11 mouse cellular contexts compared by ENCODE assay signal in the genomic region with DNA sequence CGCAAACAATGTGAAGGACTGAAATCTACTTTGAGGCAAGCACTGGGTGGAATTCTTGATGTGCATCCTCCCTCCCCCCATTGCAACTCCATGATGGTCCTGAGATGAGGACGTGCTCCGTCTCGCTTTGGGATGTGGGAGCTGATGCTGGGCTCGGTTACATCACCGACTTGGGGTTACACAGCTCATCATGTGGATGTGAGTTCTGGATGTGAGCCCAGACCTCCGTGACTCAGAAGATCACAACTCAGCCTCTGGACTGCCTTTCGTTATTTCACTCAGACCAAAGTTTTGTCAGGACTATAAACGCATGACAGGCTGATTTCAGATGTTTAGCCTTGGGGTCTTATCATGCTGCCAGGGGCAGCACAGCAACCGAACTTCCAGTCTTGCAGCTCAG. TPM values are rescaled to one million over a fixed set of nuclear protein-coding genes. Genes with fewer than 3 reads are reported as not detected.
A peak's percentile ranks its signal among the peaks of the same experiment; 100 is the strongest.
DNase-seq lines count a peak whose midpoint lies in the region; ATAC-seq and TF ChIP-seq lines count a peak whose summit lies in the region.
"Had no signal": no experiment of that assay in that cellular context is flagged by ENCODE, and none has a peak within 500 bp of the region (broad histone marks: within the 10 kb centered on the region; RNA-seq: fewer than 3 reads in every experiment).

No protein-coding gene starts in this region.

- WGBS in hindbrain, embryonic 11.5 days: 89% methylated on average over 10 of the region's 10 CpGs

- peaks cover 1% of the 10 kb centered on the region for H3K27me3 ChIP-seq in megakaryocyte, embryonic 14.5 days (replicated peaks)
- H3K27me3 ChIP-seq in hindbrain, embryonic 11.5 days (ENCODE audit: control insufficient read depth, insufficient read depth, low read length): no peaks in the 10 kb centered on the region

- peaks cover 36% of the 10 kb centered on the region for H3K36me3 ChIP-seq in megakaryocyte, embryonic 14.5 days (replicated peaks; ENCODE audit: low read length)
- H3K36me3 ChIP-seq in hindbrain, embryonic 11.5 days (ENCODE audit: control insufficient read depth, insufficient read depth, low read length): no peaks in the 10 kb centered on the region
- H3K36me3 ChIP-seq: G1E had no signal

- no peak overlapping the region for H3K9ac ChIP-seq in hindbrain, embryonic 11.5 days (ENCODE audit: low read depth, low read length)
- H3K9ac ChIP-seq: liver, embryonic 14.5 days had no signal

- intact Hi-C loops in left cerebral cortex, postnatal 25 days (cut with DNase I): no loop called here

- no peak for TF ChIP-seq POLR2A in bone marrow macrophage, adult 2 months (IDR thresholded peaks at IDR 0.05; ENCODE audit: borderline replicate concordance, low read depth, low read length)

- H3K9me3 ChIP-seq in megakaryocyte, embryonic 14.5 days: no peaks in the 10 kb centered on the region
- no peaks in the 10 kb centered on the region for H3K9me3 ChIP-seq in hindbrain, embryonic 11.5 days (ENCODE audit: control insufficient read depth, low read length)
- H3K9me3 ChIP-seq: G1E had no signal

- H3K4me2 ChIP-seq in hindbrain, embryonic 11.5 days (replicated peaks; ENCODE audit: low read depth, low read length): no peak overlapping the region

- TF ChIP-seq CTCF in bone marrow macrophage, adult 2 months (IDR thresholded peaks at IDR 0.05; ENCODE audit: low read depth, low read length): no peak

- peak overlapping the region; percentile 68 for H3K27ac ChIP-seq in bone marrow macrophage, adult 2 months (ENCODE audit: insufficient read depth, low read depth, low read length)
- H3K27ac ChIP-seq in hindbrain, embryonic 11.5 days (ENCODE audit: low read depth, low read length): no peak overlapping the region
- H3K27ac ChIP-seq: liver, embryonic 14.5 days had no signal

- peak; percentile 20 to 75 for DNase-seq in left cerebral cortex, postnatal 25 days (ENCODE audit: low spot score in 2 of 2)
- DNase-seq in left cerebral cortex, adult 8-10 months (ENCODE audit: low spot score in 2 of 2): no peak
- DNase-seq in heart, postnatal 4 days: peak; percentile 69
- DNase-seq in hindbrain, embryonic 11.5 days (ENCODE audit: low spot score): no peak
- no peak for DNase-seq in thymus, postnatal 10 days (ENCODE audit: low spot score in 2 of 2)
- DNase-seq in layer of hippocampus, postnatal 14 days (ENCODE audit: low spot score in 2 of 2): no peak

- H3K4me1 ChIP-seq in bone marrow macrophage, adult 2 months (ENCODE audit: control insufficient read depth, insufficient read depth, low read length): peaks cover 42% of the 10 kb centered on the region
- peaks cover 88% of the 10 kb centered on the region for H3K4me1 ChIP-seq in megakaryocyte, embryonic 14.5 days
- no peaks in the 10 kb centered on the region; the same call in 1 of the 2 replicates for H3K4me1 ChIP-seq in hindbrain, embryonic 11.5 days (replicated peaks; ENCODE audit: control insufficient read depth, insufficient read depth, low read length)

- ATAC-seq in hindbrain, embryonic 11.5 days (ENCODE audit: low FRiP score): no peak

- peak overlapping the region; percentile 28; the same call in 1 of the 2 replicates for H3K4me3 ChIP-seq in bone marrow macrophage, adult 2 months (ENCODE audit: insufficient read depth, low read length)
- H3K4me3 ChIP-seq in megakaryocyte, embryonic 14.5 days (replicated peaks): peak overlapping the region; percentile 72
- no peak overlapping the region for H3K4me3 ChIP-seq in hindbrain, embryonic 11.5 days (ENCODE audit: low read depth, low read length)
- H3K4me3 ChIP-seq: erythroblast, embryonic 14.5 days had no signal

RNA-seq across cellular contexts. Expression of gene Kif21b, which starts 4.3 kb away (rescaled TPM):
- 10 to 100 TPM; 68.4 to 73.0 TPM for total RNA-seq in left cerebral cortex, postnatal 25 days (2021)
- total RNA-seq in left cerebral cortex, adult 8-10 months (2022): 10 to 100 TPM; 49.0 to 57.8 (median 53.5) TPM
- 16.2 and 17.9 TPM in 2 replicates for polyA plus RNA-seq in bone marrow macrophage, adult 2 months (2012; ENCODE audit: insufficient read depth, insufficient read length, missing spikeins)
- total RNA-seq in heart, postnatal 4 days (2021): 1 to 10 TPM; 1.7 to 2.3 TPM
- polyA plus RNA-seq in megakaryocyte, embryonic 14.5 days (2012; ENCODE audit: insufficient read depth, low replicate concordance): 8.3 and 9.3 TPM in 2 replicates
- polyA plus RNA-seq in hindbrain, embryonic 11.5 days (2014; fragmentation: Nextera tagmentation; extraction: Ambion mirVana): 17.7 and 24.4 TPM in 2 replicates
- 100 to 1,000 TPM in 1 of 2 experiments, 10 to 100 TPM in 1; 98.6 to 105 TPM for total RNA-seq in layer of hippocampus, postnatal 14 days (2021)

Comparison
In these comparisons a context has a peak if more than half of its experiments do, and no peak if none do; other contexts are left out.
1. DNase-seq: peak in left cerebral cortex, postnatal 25 days (2 of 2) and heart, postnatal 4 days (single experiment); none in left cerebral cortex, adult 8-10 months (0 of 2), hindbrain, embryonic 11.5 days (single experiment), thymus, postnatal 10 days (0 of 2) and layer of hippocampus, postnatal 14 days (0 of 2).
2. RNA of gene Kif21b, which starts 4.3 kb away (total RNA-seq): 98.6 to 105 TPM in layer of hippocampus, postnatal 14 days, 68.4 to 73.0 TPM in left cerebral cortex, postnatal 25 days and 49.0 to 57.8 TPM in left cerebral cortex, adult 8-10 months; 1.7 to 2.3 TPM in heart, postnatal 4 days; every median in the first group is over 10 times any median in the second.